Mouse (Mus musculus) c-Kit-positive CD71-negative TER-119-negative erythroid progenitor cells, embryonic 14.5 days (primary cell): ENCODE data around the gene BC049762.

Experiments
- DNase-seq: peaks from one replicate; pipeline ENCODE4 v3.0.0-alpha.2; 2013; ENCODE audit warnings: low read depth

Gene BC049762

DNA sequence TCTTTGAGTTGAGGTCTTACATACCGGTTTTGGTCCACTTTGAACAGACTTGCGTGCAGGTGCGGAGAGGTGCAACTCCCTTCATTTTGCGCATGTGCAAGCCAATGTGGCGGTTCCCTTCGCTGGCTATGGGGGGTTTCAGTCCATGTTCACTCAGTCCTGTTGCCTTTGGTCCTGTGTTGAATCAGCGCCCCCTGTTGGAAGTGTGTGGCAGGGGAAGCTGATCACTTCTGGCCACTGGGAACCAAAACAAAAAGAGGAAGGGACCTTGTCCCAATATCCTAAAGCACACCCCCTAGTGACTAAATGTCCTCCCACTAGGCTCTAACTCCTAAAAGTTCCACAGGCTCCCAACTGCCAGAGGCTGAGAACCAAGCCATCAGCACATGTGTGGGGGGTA lies 48.8 kb downstream of the BC049762 start:
- no peak for DNase-seq

DNA sequence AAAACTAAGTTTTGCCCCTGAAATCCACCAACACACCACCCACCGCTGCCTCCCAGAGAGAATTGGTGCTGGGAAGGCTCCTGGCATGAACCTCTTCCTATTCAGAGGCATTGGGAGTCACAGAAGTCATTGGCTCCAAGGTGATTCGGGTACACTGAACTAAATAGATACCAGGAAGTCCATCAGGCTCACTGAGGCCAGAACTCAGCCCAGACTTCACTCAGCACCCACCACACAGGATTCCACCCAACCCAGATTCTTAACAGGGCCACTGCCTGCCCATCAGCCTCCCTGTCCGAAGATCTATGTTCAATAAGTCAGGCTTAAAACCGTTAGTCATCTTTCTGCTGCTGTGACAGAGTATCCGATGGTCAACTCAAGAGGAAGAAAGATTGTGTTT lies 51.4 kb downstream of the BC049762 start:
- no peak for DNase-seq

DNA sequence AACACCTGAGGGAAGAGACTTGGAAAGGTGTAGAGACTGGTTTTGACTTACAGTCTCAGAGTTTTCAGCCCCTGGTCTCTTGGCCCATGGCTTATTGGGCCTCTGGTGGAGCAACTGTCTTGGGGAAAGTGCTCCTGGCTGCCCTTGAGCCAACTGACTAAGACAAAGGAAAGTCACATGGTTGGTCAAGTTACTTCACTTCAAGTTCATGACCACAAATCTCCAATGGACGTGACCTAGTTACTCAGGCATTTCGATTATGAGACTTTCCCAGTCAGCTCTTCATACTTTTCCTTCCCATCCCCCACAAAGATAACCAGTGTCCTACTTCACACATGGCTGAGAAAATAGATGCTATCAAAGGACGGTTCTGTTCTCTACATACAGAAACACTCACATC lies 55.1 kb downstream of the BC049762 start:
- DNase-seq: no peak
